Mouse (Mus musculus) gonadal fat pad, adult 2 months (tissue): Measurements from ENCODE around the gene Phldb1. TPM values are rescaled to one million over a fixed set of nuclear protein-coding genes. Genes with fewer than 3 reads are reported as not detected.
A peak's percentile ranks its signal among the peaks of the same experiment; 100 is the strongest.
"Not testable (repeated sequence)": the region's sequence is repeated elsewhere in the genome, so short reads cannot be mapped to it uniquely, and the experiment has no call there.

Experiments used
- DNase-seq: peaks from one replicate; pipeline ENCODE4 v3.0.0-alpha.2; 2012; ENCODE audit warnings: low read depth
- polyA plus RNA-seq: library from polyadenylated mRNA; depleted of rRNA; stranded (reverse); fragments of >200 nt; gene quantifications from 2 replicates; pipeline ENCODE4 v1.2.3, GENCODE M21; 2012; rRNA removed

The Phldb1 gene
- polyA plus RNA-seq = 90.2 and 117 TPM in 2 replicates

- DNase-seq = no peak
Measured at GRCm38 (mm10) chr9:44734524-44735494, at the start of gene Phldb1. Gene Phldb1, minus strand, starts transcription at chr9:44735198.

- peak; percentile 49 for DNase-seq
Measured at GRCm38 (mm10) chr9:44772750-44773651, 38.0 kb upstream of the Phldb1 start.

- DNase-seq = no peak
Measured at GRCm38 (mm10) chr9:44772392-44772749, 37.4 kb upstream of the Phldb1 start.

GRCm38 (mm10) chr9:44771376-44771775 lies 36.4 kb upstream of the Phldb1 start:
- DNase-seq = no peak

GRCm38 (mm10) chr9:44768029-44768394 lies 33.0 kb upstream of the Phldb1 start:
- DNase-seq = not testable (repeated sequence)

GRCm38 (mm10) chr9:44767101-44768028 lies 32.4 kb upstream of the Phldb1 start, which contains the start of the genes Arcn1 and Ift46:
Gene Arcn1, minus strand, starts transcription at chr9:44767845.
Gene Ift46, plus strand, starts transcription at chr9:44767908.
- no peak for DNase-seq

GRCm38 (mm10) chr9:44760873-44761272 lies 25.9 kb upstream of the Phldb1 start:
- DNase-seq = no peak

- no peak for DNase-seq
Measured at GRCm38 (mm10) chr9:44748473-44748872, 13.5 kb upstream of the Phldb1 start.

- DNase-seq = no peak
Measured at GRCm38 (mm10) chr9:44747341-44747740, 12.3 kb upstream of the Phldb1 start.

GRCm38 (mm10) chr9:44746666-44747065 lies 11.7 kb upstream of the Phldb1 start:
- no peak for DNase-seq

GRCm38 (mm10) chr9:44745371-44745770 lies 10.4 kb upstream of the Phldb1 start:
- DNase-seq = no peak

- no peak for DNase-seq
Measured at GRCm38 (mm10) chr9:44740663-44741192, 5.7 kb upstream of the Phldb1 start.

GRCm38 (mm10) chr9:44737240-44737949 lies 2.4 kb upstream of the Phldb1 start:
- no peak for DNase-seq

- DNase-seq = no peak
Measured at GRCm38 (mm10) chr9:44736301-44736700, 1.3 kb upstream of the Phldb1 start.

GRCm38 (mm10) chr9:44735886-44736285 lies 888 bp upstream of the Phldb1 start:
- DNase-seq = no peak

- DNase-seq = no peak
Measured at GRCm38 (mm10) chr9:44733671-44734523, 1.1 kb downstream of the Phldb1 start.

GRCm38 (mm10) chr9:44732921-44733530 lies 2.0 kb downstream of the Phldb1 start:
- no peak for DNase-seq

- DNase-seq = no peak
Measured at GRCm38 (mm10) chr9:44732130-44732549, 2.9 kb downstream of the Phldb1 start.

GRCm38 (mm10) chr9:44727441-44727840 lies 7.6 kb downstream of the Phldb1 start:
- DNase-seq = no peak
